23 mouse cellular contexts compared by ENCODE assay signal in genomic region chr14:59691402-59691801, GRCm38 (mm10).
DNase-seq lines count a peak whose midpoint lies in the region; ATAC-seq lines count a peak whose summit lies in the region.
"Had no signal": no experiment of that assay in that cellular context is flagged by ENCODE, and none has a peak within 500 bp of the region (broad histone marks: within the 10 kb centered on the region; RNA-seq: fewer than 3 reads in every experiment).

No protein-coding gene starts in this region.

- no peak for ATAC-seq in midbrain, embryonic 16.5 days
- ATAC-seq in midbrain, embryonic 11.5 days (ENCODE audit: low FRiP score): no peak
- ATAC-seq in megakaryocyte progenitor cell, adult 5-6 weeks (replicated peaks; ENCODE audit: poor library complexity): 0 out of 2 replicates have a peak, but pooled peaks have one; percentile 6
- ATAC-seq: forebrain, embryonic 15.5 days; hindbrain, postnatal 0 days; intestine, postnatal 0 days had no signal

- no peaks in the 10 kb centered on the region for H3K4me1 ChIP-seq in midbrain, embryonic 16.5 days (ENCODE audit: control insufficient read depth, insufficient read depth, low read length)
- no peaks in the 10 kb centered on the region for H3K4me1 ChIP-seq in midbrain, embryonic 11.5 days (ENCODE audit: control insufficient read depth, insufficient read depth, low read length)
- H3K4me1 ChIP-seq: forebrain, embryonic 15.5 days; liver, embryonic 13.5 days had no signal

- WGBS in midbrain, embryonic 16.5 days: 86% methylated on average over 13 of the region's 13 CpGs
- WGBS in midbrain, embryonic 11.5 days: 82% methylated on average over 13 of the region's 13 CpGs

- H3K4me3 ChIP-seq in midbrain, embryonic 16.5 days (ENCODE audit: low read depth, low read length): no peak overlapping the region
- H3K4me3 ChIP-seq in midbrain, embryonic 11.5 days (ENCODE audit: low read depth, low read length): no peak overlapping the region
- H3K4me3 ChIP-seq: embryonic facial prominence, embryonic 15.5 days; forebrain, embryonic 15.5 days; heart, embryonic 12.5 days; limb, embryonic 13.5 days; liver, embryonic 13.5 days had no signal

- H3K9me3 ChIP-seq in midbrain, embryonic 16.5 days (replicated peaks; ENCODE audit: control insufficient read depth, low read length, poor library complexity, severe bottlenecking): no peaks in the 10 kb centered on the region
- H3K9me3 ChIP-seq in midbrain, embryonic 11.5 days (ENCODE audit: control insufficient read depth, low read length): no peaks in the 10 kb centered on the region
- H3K9me3 ChIP-seq: embryonic facial prominence, embryonic 15.5 days; forebrain, embryonic 15.5 days; heart, embryonic 12.5 days; limb, embryonic 13.5 days; liver, embryonic 13.5 days had no signal

- no peak overlapping the region for H3K4me2 ChIP-seq in midbrain, embryonic 16.5 days (ENCODE audit: low read length)
- no peak overlapping the region for H3K4me2 ChIP-seq in midbrain, embryonic 11.5 days
- H3K4me2 ChIP-seq: embryonic facial prominence, embryonic 15.5 days; forebrain, embryonic 15.5 days; heart, embryonic 12.5 days; limb, embryonic 13.5 days; liver, embryonic 13.5 days; lung, embryonic 14.5 days had no signal

- H3K9ac ChIP-seq in midbrain, embryonic 16.5 days (ENCODE audit: low read depth, low read length): no peak overlapping the region
- no peak overlapping the region for H3K9ac ChIP-seq in midbrain, embryonic 11.5 days (ENCODE audit: low read length)
- H3K9ac ChIP-seq: embryonic facial prominence, embryonic 15.5 days; forebrain, embryonic 15.5 days; heart, embryonic 12.5 days; limb, embryonic 13.5 days; liver, embryonic 13.5 days; lung, embryonic 14.5 days had no signal

- DNase-seq in embryo, embryonic 10 days (ENCODE audit: low spot score): peak; percentile 32
- DNase-seq in embryo, embryonic 9.5 days (ENCODE audit: extremely low spot score): no peak
- DNase-seq in midbrain, embryonic 11.5 days (ENCODE audit: low spot score, missing footprints): no peak
- peak; percentile 23 for DNase-seq in kidney, postnatal 10 days
- DNase-seq in right cerebral cortex, adult 18-20 months: no peak
- no peak for DNase-seq in layer of hippocampus, postnatal 25 days (ENCODE audit: extremely low spot score in 1 of 2, low spot score in 1 of 2)
- DNase-seq: adrenal gland, postnatal 36 days; cerebellum, adult 11 months; cerebellum, postnatal 14 days; gastrocnemius, postnatal 10 days; heart, adult 18-20 months; heart, postnatal 10 days; liver, embryonic 13.5 days; lung, embryonic 14.5 days had no signal

- H3K27ac ChIP-seq in midbrain, embryonic 16.5 days (ENCODE audit: low read length): 0 out of 2 replicates have a peak overlapping the region, but pooled peaks have one; percentile 15
- H3K27ac ChIP-seq in midbrain, embryonic 11.5 days (ENCODE audit: low read depth, low read length): no peak overlapping the region
- H3K27ac ChIP-seq: embryonic facial prominence, embryonic 15.5 days; forebrain, embryonic 15.5 days; hindbrain, postnatal 0 days; limb, embryonic 13.5 days; liver, embryonic 13.5 days; stomach, postnatal 0 days had no signal

- H3K27me3 ChIP-seq in midbrain, embryonic 16.5 days (ENCODE audit: control insufficient read depth, insufficient read depth, low read depth, low read length): no peaks in the 10 kb centered on the region
- H3K27me3 ChIP-seq in midbrain, embryonic 11.5 days (ENCODE audit: control insufficient read depth, insufficient read depth, low read length): no peaks in the 10 kb centered on the region
- H3K27me3 ChIP-seq: embryonic facial prominence, embryonic 15.5 days; forebrain, embryonic 15.5 days; heart, embryonic 12.5 days; liver, embryonic 13.5 days had no signal

- no peaks in the 10 kb centered on the region for H3K36me3 ChIP-seq in midbrain, embryonic 16.5 days (ENCODE audit: control insufficient read depth, insufficient read depth, low read length)
- no peaks in the 10 kb centered on the region for H3K36me3 ChIP-seq in midbrain, embryonic 11.5 days (ENCODE audit: control insufficient read depth, insufficient read depth, low read length)
- H3K36me3 ChIP-seq: embryonic facial prominence, embryonic 15.5 days; forebrain, embryonic 15.5 days; heart, embryonic 12.5 days; limb, embryonic 13.5 days; liver, embryonic 13.5 days had no signal

Comparison
In these comparisons a context has a peak if more than half of its experiments do, and no peak if none do; other contexts are left out.
1. DNase-seq: peak in embryo, embryonic 10 days (single experiment) and kidney, postnatal 10 days (single experiment); none in embryo, embryonic 9.5 days (single experiment), midbrain, embryonic 11.5 days (single experiment), right cerebral cortex, adult 18-20 months (single experiment) and layer of hippocampus, postnatal 25 days (0 of 2).